15 mouse cellular contexts compared by ENCODE assay signal in genomic region chr2:131222562-131222961, GRCm38 (mm10). TPM values are rescaled to one million over a fixed set of nuclear protein-coding genes. Genes with fewer than 3 reads are reported as not detected.
DNase-seq lines count a peak whose midpoint lies in the region; ATAC-seq and TF ChIP-seq lines count a peak whose summit lies in the region.
"Had no signal": no experiment of that assay in that cellular context is flagged by ENCODE, and none has a peak within 500 bp of the region (broad histone marks: within the 10 kb centered on the region; RNA-seq: fewer than 3 reads in every experiment).

No protein-coding gene starts in this region.

- DNase-seq in embryonic facial prominence, embryonic 14.5 days (ENCODE audit: low spot score), result peak; percentile 53
- no peak for DNase-seq in embryonic facial prominence, embryonic 10.5 days (ENCODE audit: low spot score)
- DNase-seq in lung, embryonic 14.5 days, result peak; percentile 34
- DNase-seq in lung, postnatal 10 days, result no peak
- DNase-seq in midbrain, postnatal 0 days (ENCODE audit: low spot score), result no peak
- no peak for DNase-seq in natural killer cell, adult 2 months (ENCODE audit: low spot score in 2 of 2)
- DNase-seq: cerebellum, adult 9-10 months; gastrocnemius, postnatal 25 days had no signal

- no peak overlapping the region for H3K9ac ChIP-seq in embryonic facial prominence, embryonic 14.5 days (ENCODE audit: low read depth, low read length)
- no peak overlapping the region for H3K9ac ChIP-seq in lung, embryonic 14.5 days
- 0 out of 2 replicates have a peak overlapping the region, but pooled peaks have one; percentile 16 for H3K9ac ChIP-seq in intestine, embryonic 16.5 days (ENCODE audit: low read depth, low read length)
- H3K9ac ChIP-seq in midbrain, postnatal 0 days (replicated peaks; ENCODE audit: low read length, poor library complexity, severe bottlenecking), result no peak overlapping the region
- H3K9ac ChIP-seq: forebrain, embryonic 15.5 days; limb, embryonic 15.5 days; midbrain, embryonic 12.5 days; neural tube, embryonic 12.5 days had no signal

- H3K36me3 ChIP-seq in embryonic facial prominence, embryonic 14.5 days (ENCODE audit: control insufficient read depth, insufficient read depth, low read length), result no peaks in the 10 kb centered on the region
- no peaks in the 10 kb centered on the region for H3K36me3 ChIP-seq in embryonic facial prominence, embryonic 10.5 days (replicated peaks)
- no peaks in the 10 kb centered on the region for H3K36me3 ChIP-seq in lung, embryonic 14.5 days (ENCODE audit: insufficient read depth)
- no peaks in the 10 kb centered on the region for H3K36me3 ChIP-seq in intestine, embryonic 16.5 days (ENCODE audit: control insufficient read depth, insufficient read depth, low read length)
- H3K36me3 ChIP-seq in megakaryocyte, embryonic 14.5 days (replicated peaks; ENCODE audit: low read length), result peaks cover 3% of the 10 kb centered on the region
- no peaks in the 10 kb centered on the region for H3K36me3 ChIP-seq in midbrain, postnatal 0 days (ENCODE audit: insufficient read depth, low read length)
- H3K36me3 ChIP-seq: forebrain, embryonic 15.5 days; limb, embryonic 15.5 days; midbrain, embryonic 12.5 days; neural tube, embryonic 12.5 days had no signal

- ATAC-seq in embryonic facial prominence, embryonic 14.5 days (ENCODE audit: low read depth), result no peak
- no peak for ATAC-seq in lung, embryonic 14.5 days (ENCODE audit: insufficient read depth)
- peak; percentile 35; the same call in 1 of the 2 replicates for ATAC-seq in intestine, embryonic 16.5 days
- ATAC-seq in midbrain, postnatal 0 days (ENCODE audit: low FRiP score), result no peak
- ATAC-seq: forebrain, embryonic 15.5 days had no signal

- no peaks in the 10 kb centered on the region for H3K9me3 ChIP-seq in embryonic facial prominence, embryonic 14.5 days (ENCODE audit: control insufficient read depth, low read length)
- no peaks in the 10 kb centered on the region for H3K9me3 ChIP-seq in embryonic facial prominence, embryonic 10.5 days
- no peaks in the 10 kb centered on the region for H3K9me3 ChIP-seq in lung, embryonic 14.5 days (ENCODE audit: low read depth, low read length)
- H3K9me3 ChIP-seq in intestine, embryonic 16.5 days (ENCODE audit: control insufficient read depth, low read length), result no peaks in the 10 kb centered on the region
- H3K9me3 ChIP-seq in megakaryocyte, embryonic 14.5 days, result peaks cover 3% of the 10 kb centered on the region; the same call in 1 of the 2 replicates
- H3K9me3 ChIP-seq in midbrain, postnatal 0 days (ENCODE audit: low read length), result no peaks in the 10 kb centered on the region
- H3K9me3 ChIP-seq: forebrain, embryonic 15.5 days; limb, embryonic 15.5 days; midbrain, embryonic 12.5 days; neural tube, embryonic 12.5 days had no signal

- H3K4me3 ChIP-seq in embryonic facial prominence, embryonic 14.5 days (ENCODE audit: low read depth, low read length), result no peak overlapping the region
- no peak overlapping the region for H3K4me3 ChIP-seq in embryonic facial prominence, embryonic 10.5 days
- H3K4me3 ChIP-seq in lung, embryonic 14.5 days (ENCODE audit: low read depth, low read length), result no peak overlapping the region
- H3K4me3 ChIP-seq in intestine, embryonic 16.5 days (ENCODE audit: low read length), result no peak overlapping the region
- peak overlapping the region; percentile 64 for H3K4me3 ChIP-seq in megakaryocyte, embryonic 14.5 days (replicated peaks)
- no peak overlapping the region for H3K4me3 ChIP-seq in midbrain, postnatal 0 days (ENCODE audit: low read depth, low read length)
- H3K4me3 ChIP-seq: forebrain, embryonic 15.5 days; left cerebral cortex, adult 2 months; limb, embryonic 15.5 days; midbrain, embryonic 12.5 days; neural tube, embryonic 12.5 days had no signal

- no peaks in the 10 kb centered on the region for H3K4me1 ChIP-seq in embryonic facial prominence, embryonic 14.5 days (ENCODE audit: control insufficient read depth, insufficient read depth, low read length)
- H3K4me1 ChIP-seq in embryonic facial prominence, embryonic 10.5 days, result no peaks in the 10 kb centered on the region
- no peaks in the 10 kb centered on the region; the same call in 1 of the 2 replicates for H3K4me1 ChIP-seq in lung, embryonic 14.5 days (ENCODE audit: insufficient read depth)
- H3K4me1 ChIP-seq in intestine, embryonic 16.5 days (ENCODE audit: control insufficient read depth, insufficient read depth, low read length), result peaks cover 6% of the 10 kb centered on the region; the same call in 1 of the 2 replicates
- H3K4me1 ChIP-seq in megakaryocyte, embryonic 14.5 days, result peaks cover 70% of the 10 kb centered on the region
- no peaks in the 10 kb centered on the region for H3K4me1 ChIP-seq in midbrain, postnatal 0 days (ENCODE audit: insufficient read depth, low read length)
- H3K4me1 ChIP-seq: forebrain, embryonic 15.5 days; limb, embryonic 15.5 days; midbrain, embryonic 12.5 days; neural tube, embryonic 12.5 days had no signal

- no peak for TF ChIP-seq CTCF in lung, embryonic 14.5 days (IDR thresholded peaks at IDR 0.05; ENCODE audit: low read depth)
- no peak for TF ChIP-seq CTCF in midbrain, postnatal 0 days (IDR thresholded peaks at IDR 0.05)

- 40% methylated on average over 5 of the region's 5 CpGs for WGBS in embryonic facial prominence, embryonic 14.5 days
- WGBS in embryonic facial prominence, embryonic 10.5 days, result 71% methylated on average over 5 of the region's 5 CpGs
- WGBS in lung, embryonic 14.5 days, result 34% methylated on average over 5 of the region's 5 CpGs
- WGBS in intestine, embryonic 16.5 days, result 41% methylated on average over 5 of the region's 5 CpGs
- 51% methylated on average over 5 of the region's 5 CpGs for WGBS in midbrain, postnatal 0 days

- H3K27me3 ChIP-seq in embryonic facial prominence, embryonic 14.5 days (replicated peaks; ENCODE audit: control insufficient read depth, insufficient read depth, low read length), result no peaks in the 10 kb centered on the region
- no peaks in the 10 kb centered on the region for H3K27me3 ChIP-seq in embryonic facial prominence, embryonic 10.5 days (replicated peaks; ENCODE audit: low read depth, poor library complexity, severe bottlenecking)
- no peaks in the 10 kb centered on the region for H3K27me3 ChIP-seq in lung, embryonic 14.5 days (ENCODE audit: insufficient read depth, low read length)
- H3K27me3 ChIP-seq in intestine, embryonic 16.5 days (replicated peaks; ENCODE audit: control insufficient read depth, insufficient read depth, low read length), result no peaks in the 10 kb centered on the region
- H3K27me3 ChIP-seq in megakaryocyte, embryonic 14.5 days (replicated peaks), result no peaks in the 10 kb centered on the region
- H3K27me3 ChIP-seq in midbrain, postnatal 0 days (ENCODE audit: insufficient read depth, low read length), result no peaks in the 10 kb centered on the region
- H3K27me3 ChIP-seq: forebrain, embryonic 15.5 days; limb, embryonic 15.5 days; midbrain, embryonic 12.5 days; neural tube, embryonic 12.5 days had no signal

- no peak overlapping the region for H3K4me2 ChIP-seq in embryonic facial prominence, embryonic 14.5 days (ENCODE audit: low read depth, low read length)
- H3K4me2 ChIP-seq in lung, embryonic 14.5 days, result no peak overlapping the region
- no peak overlapping the region for H3K4me2 ChIP-seq in intestine, embryonic 16.5 days (ENCODE audit: low read depth, low read length)
- H3K4me2 ChIP-seq in midbrain, postnatal 0 days (ENCODE audit: low read depth, low read length, poor library complexity, severe bottlenecking), result no peak overlapping the region
- H3K4me2 ChIP-seq: forebrain, embryonic 15.5 days; limb, embryonic 15.5 days; midbrain, embryonic 12.5 days; neural tube, embryonic 12.5 days had no signal

- H3K27ac ChIP-seq in embryonic facial prominence, embryonic 14.5 days (replicated peaks; ENCODE audit: low read depth, low read length), result no peak overlapping the region
- H3K27ac ChIP-seq in embryonic facial prominence, embryonic 10.5 days (replicated peaks), result no peak overlapping the region
- no peak overlapping the region; the same call in 1 of the 2 replicates for H3K27ac ChIP-seq in lung, embryonic 14.5 days (ENCODE audit: low read depth)
- peak overlapping the region; percentile 78 for H3K27ac ChIP-seq in intestine, embryonic 16.5 days (ENCODE audit: low read length)
- no peak overlapping the region for H3K27ac ChIP-seq in midbrain, postnatal 0 days (ENCODE audit: low read depth, low read length)
- H3K27ac ChIP-seq: forebrain, embryonic 15.5 days; left cerebral cortex, adult 2 months; limb, embryonic 15.5 days; midbrain, embryonic 12.5 days; neural tube, embryonic 12.5 days had no signal

RNA-seq across cellular contexts. Expression of gene Mavs, which starts 11.3 kb away (rescaled TPM):
- polyA plus RNA-seq in embryonic facial prominence, embryonic 14.5 days (2014; fragmentation: Nextera tagmentation; extraction: Ambion mirVana), result 18.4 and 19.6 TPM in 2 replicates
- polyA plus RNA-seq in embryonic facial prominence, embryonic 10.5 days (2016; fragmentation: Nextera tagmentation; extraction: Ambion mirVana), result 19.4 and 20.4 TPM in 2 replicates
- 16.1 and 16.5 TPM in 2 replicates for polyA plus RNA-seq in lung, embryonic 14.5 days (2014; fragmentation: Nextera tagmentation; extraction: Ambion mirVana)
- polyA plus RNA-seq in intestine, embryonic 16.5 days (2015; fragmentation: Nextera tagmentation; extraction: Ambion mirVana), result 31.9 and 38.1 TPM in 2 replicates
- 12.8 and 15.6 TPM in 2 replicates for polyA plus RNA-seq in megakaryocyte, embryonic 14.5 days (2012; ENCODE audit: insufficient read depth, low replicate concordance)
- 6.3 and 10.9 TPM in 2 replicates for total RNA-seq in midbrain, postnatal 0 days (2014; rRNA removed)
- polyA plus RNA-seq in midbrain, postnatal 0 days (2015; fragmentation: Nextera tagmentation; extraction: Ambion mirVana), result 4.0 and 5.0 TPM in 2 replicates

RNA-seq across cellular contexts. Expression of gene Ap5s1, which starts 15.7 kb away (rescaled TPM):
- polyA plus RNA-seq in embryonic facial prominence, embryonic 14.5 days (2014; fragmentation: Nextera tagmentation; extraction: Ambion mirVana), result 23.5 and 25.1 TPM in 2 replicates
- 23.3 and 25.3 TPM in 2 replicates for polyA plus RNA-seq in embryonic facial prominence, embryonic 10.5 days (2016; fragmentation: Nextera tagmentation; extraction: Ambion mirVana)
- 24.5 and 25.5 TPM in 2 replicates for polyA plus RNA-seq in lung, embryonic 14.5 days (2014; fragmentation: Nextera tagmentation; extraction: Ambion mirVana)
- polyA plus RNA-seq in intestine, embryonic 16.5 days (2015; fragmentation: Nextera tagmentation; extraction: Ambion mirVana), result 27.2 and 30.7 TPM in 2 replicates
- 7.7 and 14.6 TPM in 2 replicates for polyA plus RNA-seq in megakaryocyte, embryonic 14.5 days (2012; ENCODE audit: insufficient read depth, low replicate concordance)
- 36.5 and 40.1 TPM in 2 replicates for total RNA-seq in midbrain, postnatal 0 days (2014; rRNA removed)
- 35.5 and 36.7 TPM in 2 replicates for polyA plus RNA-seq in midbrain, postnatal 0 days (2015; fragmentation: Nextera tagmentation; extraction: Ambion mirVana)

RNA-seq across cellular contexts. Expression of gene Spef1, which starts 35.5 kb away (rescaled TPM):
- polyA plus RNA-seq in embryonic facial prominence, embryonic 14.5 days (2014; fragmentation: Nextera tagmentation; extraction: Ambion mirVana), result 5.5 and 9.9 TPM in 2 replicates
- 3.2 TPM in 2 replicates for polyA plus RNA-seq in embryonic facial prominence, embryonic 10.5 days (2016; fragmentation: Nextera tagmentation; extraction: Ambion mirVana)
- polyA plus RNA-seq in lung, embryonic 14.5 days (2014; fragmentation: Nextera tagmentation; extraction: Ambion mirVana), result 4.4 and 5.7 TPM in 2 replicates
- polyA plus RNA-seq in intestine, embryonic 16.5 days (2015; fragmentation: Nextera tagmentation; extraction: Ambion mirVana), result 3.1 and 3.6 TPM in 2 replicates
- 1.5 and 1.7 TPM in 2 replicates for polyA plus RNA-seq in megakaryocyte, embryonic 14.5 days (2012; ENCODE audit: insufficient read depth, low replicate concordance)
- total RNA-seq in midbrain, postnatal 0 days (2014; rRNA removed), result 19.3 and 27.5 TPM in 2 replicates
- polyA plus RNA-seq in midbrain, postnatal 0 days (2015; fragmentation: Nextera tagmentation; extraction: Ambion mirVana), result 9.5 and 10.2 TPM in 2 replicates

RNA-seq across cellular contexts. Expression of gene Cdc25b, which starts 35.8 kb away (rescaled TPM):
- 51.2 and 60.8 TPM in 2 replicates for polyA plus RNA-seq in embryonic facial prominence, embryonic 14.5 days (2014; fragmentation: Nextera tagmentation; extraction: Ambion mirVana)
- polyA plus RNA-seq in embryonic facial prominence, embryonic 10.5 days (2016; fragmentation: Nextera tagmentation; extraction: Ambion mirVana), result 50.0 and 52.6 TPM in 2 replicates
- polyA plus RNA-seq in lung, embryonic 14.5 days (2014; fragmentation: Nextera tagmentation; extraction: Ambion mirVana), result 54.6 and 59.6 TPM in 2 replicates
- 41.2 and 46.4 TPM in 2 replicates for polyA plus RNA-seq in intestine, embryonic 16.5 days (2015; fragmentation: Nextera tagmentation; extraction: Ambion mirVana)
- polyA plus RNA-seq in megakaryocyte, embryonic 14.5 days (2012; ENCODE audit: insufficient read depth, low replicate concordance), result 10.8 and 13.1 TPM in 2 replicates
- total RNA-seq in midbrain, postnatal 0 days (2014; rRNA removed), result 10.0 and 13.1 TPM in 2 replicates
- 14.0 and 15.1 TPM in 2 replicates for polyA plus RNA-seq in midbrain, postnatal 0 days (2015; fragmentation: Nextera tagmentation; extraction: Ambion mirVana)

RNA-seq across cellular contexts. Expression of gene Pank2, which starts 39.7 kb away (rescaled TPM):
- 36.0 and 40.1 TPM in 2 replicates for polyA plus RNA-seq in embryonic facial prominence, embryonic 14.5 days (2014; fragmentation: Nextera tagmentation; extraction: Ambion mirVana)
- 44.2 and 44.6 TPM in 2 replicates for polyA plus RNA-seq in embryonic facial prominence, embryonic 10.5 days (2016; fragmentation: Nextera tagmentation; extraction: Ambion mirVana)
- 51.0 and 51.2 TPM in 2 replicates for polyA plus RNA-seq in lung, embryonic 14.5 days (2014; fragmentation: Nextera tagmentation; extraction: Ambion mirVana)
- polyA plus RNA-seq in intestine, embryonic 16.5 days (2015; fragmentation: Nextera tagmentation; extraction: Ambion mirVana), result 20.4 and 25.6 TPM in 2 replicates
- 8.5 and 15.6 TPM in 2 replicates for polyA plus RNA-seq in megakaryocyte, embryonic 14.5 days (2012; ENCODE audit: insufficient read depth, low replicate concordance)
- 36.7 and 41.8 TPM in 2 replicates for total RNA-seq in midbrain, postnatal 0 days (2014; rRNA removed)
- polyA plus RNA-seq in midbrain, postnatal 0 days (2015; fragmentation: Nextera tagmentation; extraction: Ambion mirVana), result 24.0 and 30.8 TPM in 2 replicates

Comparison
In these comparisons a context has a peak if more than half of its experiments do, and no peak if none do; other contexts are left out.
1. DNase-seq: peak in embryonic facial prominence, embryonic 14.5 days (single experiment) and lung, embryonic 14.5 days (single experiment); none in embryonic facial prominence, embryonic 10.5 days (single experiment), lung, postnatal 10 days (single experiment), midbrain, postnatal 0 days (single experiment) and natural killer cell, adult 2 months (0 of 2).